Mouse (Mus musculus): ENCODE measurements around the gene Snrpg. TPM values are rescaled to one million over a fixed set of nuclear protein-coding genes. Genes with fewer than 3 reads are reported as not detected.
A peak's percentile ranks its signal among the peaks of the same experiment; 100 is the strongest.

Gene Snrpg
- polyA plus RNA-seq, 1 experiment from 2014 or later, result 814 TPM

- H3K27me3 ChIP-seq (ENCODE audit: control insufficient read depth, insufficient read depth, low read length), result no peaks in the 10 kb centered on the region
- no peak overlapping the region for H3K9ac ChIP-seq (ENCODE audit: low read depth, low read length)
- H3K36me3 ChIP-seq (ENCODE audit: control insufficient read depth, insufficient read depth, low read length), result peaks cover 60% of the 10 kb centered on the region
- WGBS, result 80% methylated on average over 18 of the region's 18 CpGs
- H3K27ac ChIP-seq (ENCODE audit: low read depth, low read length), result no peak overlapping the region; the same call in 1 of the 2 replicates
- H3K9me3 ChIP-seq (ENCODE audit: control insufficient read depth, low read length), result no peaks in the 10 kb centered on the region
- H3K4me3 ChIP-seq (ENCODE audit: low read length), result no peak overlapping the region
- ATAC-seq (ENCODE audit: low FRiP score, low TSS enrichment), result no peak
- no peaks in the 10 kb centered on the region for H3K4me1 ChIP-seq (ENCODE audit: control insufficient read depth, insufficient read depth, low read length)
- no peak overlapping the region for H3K4me2 ChIP-seq (replicated peaks; ENCODE audit: low read depth, low read length)
These were observed 17.4 kb downstream of the Snrpg start for GRCm38 (mm10) chr6:86388461-86388860.

GRCm38 (mm10) chr6:86391326-86391725, 20.2 kb downstream of the Snrpg start:
- Histone ChIP-seq H3K4me1 (ENCODE audit: control insufficient read depth, insufficient read depth, low read length) (peaks cover 15% of the 10 kb centered on the region), H3K27me3 (ENCODE audit: control insufficient read depth, insufficient read depth, low read length) (no peaks in the 10 kb centered on the region), H3K4me3 (ENCODE audit: low read length) (no peak overlapping the region), H3K4me2 (replicated peaks; ENCODE audit: low read depth, low read length) (no peak overlapping the region), H3K36me3 (ENCODE audit: control insufficient read depth, insufficient read depth, low read length) (peaks cover 62% of the 10 kb centered on the region), H3K27ac (ENCODE audit: low read depth, low read length) (no peak overlapping the region), H3K9me3 (ENCODE audit: control insufficient read depth, low read length) (no peaks in the 10 kb centered on the region), H3K9ac (ENCODE audit: low read depth, low read length) (no peak overlapping the region)
- ATAC-seq (ENCODE audit: low FRiP score, low TSS enrichment), result no peak
- WGBS, result over 99% methylated on average over 5 of the region's 5 CpGs

GRCm38 (mm10) chr6:86393187-86393586, 22.1 kb downstream of the Snrpg start:
- Histone ChIP-seq H3K4me1 (ENCODE audit: control insufficient read depth, insufficient read depth, low read length) (peaks cover 15% of the 10 kb centered on the region), H3K4me2 (replicated peaks; ENCODE audit: low read depth, low read length) (no peak overlapping the region), H3K36me3 (ENCODE audit: control insufficient read depth, insufficient read depth, low read length) (peaks cover 49% of the 10 kb centered on the region), H3K9me3 (ENCODE audit: control insufficient read depth, low read length) (no peaks in the 10 kb centered on the region), H3K27ac (ENCODE audit: low read depth, low read length) (no peak overlapping the region), H3K27me3 (ENCODE audit: control insufficient read depth, insufficient read depth, low read length) (no peaks in the 10 kb centered on the region), H3K4me3 (ENCODE audit: low read length) (no peak overlapping the region), H3K9ac (ENCODE audit: low read depth, low read length) (no peak overlapping the region)
- 100% methylated on average over 1 of the region's 1 CpGs for WGBS
- no peak for ATAC-seq (ENCODE audit: low FRiP score, low TSS enrichment)

- WGBS, result 88% methylated on average over 17 of the region's 17 CpGs
- no peak overlapping the region for H3K4me3 ChIP-seq (ENCODE audit: low read length)
- H3K9me3 ChIP-seq (ENCODE audit: control insufficient read depth, low read length), result no peaks in the 10 kb centered on the region
- H3K36me3 ChIP-seq (ENCODE audit: control insufficient read depth, insufficient read depth, low read length), result peaks cover 39% of the 10 kb centered on the region
- H3K9ac ChIP-seq (ENCODE audit: low read depth, low read length), result no peak overlapping the region
- no peaks in the 10 kb centered on the region for H3K27me3 ChIP-seq (ENCODE audit: control insufficient read depth, insufficient read depth, low read length)
- H3K4me2 ChIP-seq (replicated peaks; ENCODE audit: low read depth, low read length), result no peak overlapping the region
- no peak for ATAC-seq (ENCODE audit: low FRiP score, low TSS enrichment)
- no peak overlapping the region for H3K27ac ChIP-seq (ENCODE audit: low read depth, low read length)
- H3K4me1 ChIP-seq (ENCODE audit: control insufficient read depth, insufficient read depth, low read length), result peaks cover 15% of the 10 kb centered on the region
These were observed 23.1 kb downstream of the Snrpg start for GRCm38 (mm10) chr6:86394078-86394720.

- H3K9ac ChIP-seq (ENCODE audit: low read depth, low read length), result no peak overlapping the region
- H3K9me3 ChIP-seq (ENCODE audit: control insufficient read depth, low read length), result no peaks in the 10 kb centered on the region
- no peak overlapping the region; the same call in 1 of the 2 replicates for H3K4me2 ChIP-seq (replicated peaks; ENCODE audit: low read depth, low read length)
- peaks cover 15% of the 10 kb centered on the region for H3K4me1 ChIP-seq (ENCODE audit: control insufficient read depth, insufficient read depth, low read length)
- 88% methylated on average over 9 of the region's 9 CpGs for WGBS
- H3K27ac ChIP-seq (ENCODE audit: low read depth, low read length), result no peak overlapping the region
- H3K4me3 ChIP-seq (ENCODE audit: low read length), result no peak overlapping the region
- H3K27me3 ChIP-seq (ENCODE audit: control insufficient read depth, insufficient read depth, low read length), result no peaks in the 10 kb centered on the region
- peaks cover 31% of the 10 kb centered on the region for H3K36me3 ChIP-seq (ENCODE audit: control insufficient read depth, insufficient read depth, low read length)
- no peak for ATAC-seq (ENCODE audit: low FRiP score, low TSS enrichment)
These were observed 23.9 kb downstream of the Snrpg start for GRCm38 (mm10) chr6:86395021-86395420.

GRCm38 (mm10) chr6:86395969-86396368, 24.9 kb downstream of the Snrpg start:
- WGBS, result 29% methylated on average over 10 of the region's 10 CpGs
- Histone ChIP-seq H3K4me2 (replicated peaks; ENCODE audit: low read depth, low read length) (peak overlapping the region; percentile 70), H3K9me3 (ENCODE audit: control insufficient read depth, low read length) (no peaks in the 10 kb centered on the region), H3K36me3 (ENCODE audit: control insufficient read depth, insufficient read depth, low read length) (peaks cover 22% of the 10 kb centered on the region), H3K4me3 (ENCODE audit: low read length) (peak overlapping the region; percentile 92), H3K4me1 (ENCODE audit: control insufficient read depth, insufficient read depth, low read length) (peaks cover 15% of the 10 kb centered on the region), H3K27ac (ENCODE audit: low read depth, low read length) (no peak overlapping the region; the same call in 1 of the 2 replicates), H3K27me3 (ENCODE audit: control insufficient read depth, insufficient read depth, low read length) (no peaks in the 10 kb centered on the region), H3K9ac (ENCODE audit: low read depth, low read length) (peak overlapping the region; percentile 87)
- ATAC-seq (ENCODE audit: low FRiP score, low TSS enrichment), result no peak

GRCm38 (mm10) chr6:86396581-86397256, 25.6 kb downstream of the Snrpg start, which contains the start of gene Pcyox1:
Pcyox1 (minus strand) TSS chr6:86397154.
- peak within 1 kb of the TSS; percentile 87 for H3K9ac ChIP-seq (ENCODE audit: low read depth, low read length)
- H3K4me1 ChIP-seq (ENCODE audit: control insufficient read depth, insufficient read depth, low read length), result peaks cover 15% of the 10 kb centered on the region
- ATAC-seq (ENCODE audit: low FRiP score, low TSS enrichment), result peak; percentile 95
- H3K4me2 ChIP-seq (replicated peaks; ENCODE audit: low read depth, low read length), result peak within 1 kb of the TSS; percentile 70
- H3K27me3 ChIP-seq (ENCODE audit: control insufficient read depth, insufficient read depth, low read length), result no peaks in the 10 kb centered on the region
- WGBS, result under 1% methylated on average over 43 of the region's 51 CpGs
- no peaks in the 10 kb centered on the region for H3K9me3 ChIP-seq (ENCODE audit: control insufficient read depth, low read length)
- H3K4me3 ChIP-seq (ENCODE audit: low read length), result peak within 1 kb of the TSS; percentile 92
- H3K36me3 ChIP-seq (ENCODE audit: control insufficient read depth, insufficient read depth, low read length), result peaks cover 14% of the 10 kb centered on the region
- peak within 1 kb of the TSS; percentile 83 for H3K27ac ChIP-seq (ENCODE audit: low read depth, low read length)

- no peak; the same call in 1 of the 2 replicates for ATAC-seq (ENCODE audit: low FRiP score, low TSS enrichment)
- peaks cover 15% of the 10 kb centered on the region for H3K4me1 ChIP-seq (ENCODE audit: control insufficient read depth, insufficient read depth, low read length)
- H3K9me3 ChIP-seq (ENCODE audit: control insufficient read depth, low read length), result no peaks in the 10 kb centered on the region
- H3K36me3 ChIP-seq (ENCODE audit: control insufficient read depth, insufficient read depth, low read length), result peaks cover 7% of the 10 kb centered on the region
- H3K9ac ChIP-seq (ENCODE audit: low read depth, low read length), result peak overlapping the region; percentile 87; the same call in 1 of the 2 replicates
- peak overlapping the region; percentile 70 for H3K4me2 ChIP-seq (replicated peaks; ENCODE audit: low read depth, low read length)
- H3K4me3 ChIP-seq (ENCODE audit: low read length), result peak overlapping the region; percentile 92
- no peaks in the 10 kb centered on the region for H3K27me3 ChIP-seq (ENCODE audit: control insufficient read depth, insufficient read depth, low read length)
- 6% methylated on average over 14 of the region's 14 CpGs for WGBS
- H3K27ac ChIP-seq (ENCODE audit: low read depth, low read length), result peak overlapping the region; percentile 83; the same call in 1 of the 2 replicates
These were observed 26.3 kb downstream of the Snrpg start for GRCm38 (mm10) chr6:86397257-86397980.
